Mouse (Mus musculus): ENCODE measurements at regions not wholly inside any gene's neighbourhood (a gene's known extent, or its start where the extent isn't known, plus 50 kb on each side); places are given as distances from the start of the nearest gene placed in this dataset.

- TF ChIP-seq CTCF (IDR thresholded peaks at IDR 0.05; ENCODE audit: control insufficient read depth, insufficient read depth, insufficient read length): no peak
- no peak for TF ChIP-seq USF1 (IDR thresholded peaks at IDR 0.05; ENCODE audit: low read depth)
- TF ChIP-seq MYOD1 (IDR thresholded peaks at IDR 0.05; ENCODE audit: control insufficient read depth, insufficient read length, low read depth): no peak
- TF ChIP-seq CEBPB (IDR thresholded peaks at IDR 0.05; ENCODE audit: low read depth): no peak
- TF ChIP-seq MAX (IDR thresholded peaks at IDR 0.05): no peak
- no peak for TF ChIP-seq MYOG (IDR thresholded peaks at IDR 0.05; ENCODE audit: control insufficient read depth, extremely low read depth, insufficient read length)
Observed at GRCm38 (mm10) chr8:93626807-93627526, 91.3 kb upstream of the Ces5a start.
